Mouse (Mus musculus) spleen, adult 2 months (tissue): ENCODE data around the gene Rpa1.

Experiments used
- CTCF ChIP-seq: fragments of 200-500 bp; IDR thresholded peaks from 2 replicates; pipeline ENCODE4 v1.5.1; 2011; ENCODE audit warnings: mild to moderate bottlenecking, inconsistent platforms; ENCODE audit not compliant: insufficient read depth, insufficient read length, insufficient replicate concordance; ENCODE audit errors: extremely low read depth
- POLR2A ChIP-seq: fragments of 200-500 bp; IDR thresholded peaks from 2 replicates; pipeline ENCODE4 v1.6.1; 2011; ENCODE audit warnings: low read depth, low read length, inconsistent platforms

- TF ChIP-seq CTCF (no peak), POLR2A (no peak)
Observed at GRCm38 (mm10) chr11:75377125-75377524, 29.0 kb upstream of the Rpa1 start.
